Mouse (Mus musculus) stomach, adult 2 months (tissue): ENCODE measurements around the gene Rpl19. TPM values are rescaled to one million over a fixed set of nuclear protein-coding genes. Genes with fewer than 3 reads are reported as not detected.

Experiments
- polyA plus RNA-seq: library from polyadenylated mRNA; depleted of rRNA; stranded (reverse); fragments of >200 nt; gene quantifications from 2 replicates; pipeline ENCODE4 v1.2.3, GENCODE M21; 2012; rRNA removed

Rpl19 gene
- polyA plus RNA-seq: 123 and 146 TPM in 2 replicates

GRCm38 (mm10) chr11:98026570-98027296 lies at the start of gene Rpl19:
TSS of gene Rpl19 (plus strand) at chr11:98026710.

GRCm38 (mm10) chr11:97985727-97986677 lies 40.5 kb upstream of the Rpl19 start, which contains the start of gene Plxdc1:
TSS of gene Plxdc1 (minus strand) at chr11:97986444.

GRCm38 (mm10) chr11:97995564-97996288 lies 30.8 kb upstream of the Rpl19 start, which contains the start of gene Arl5c:
TSS of gene Arl5c (minus strand) at chr11:97996181.

GRCm38 (mm10) chr11:98022555-98023371 lies 3.7 kb upstream of the Rpl19 start, which contains the start of gene Cacnb1:
TSS of gene Cacnb1 (minus strand) at chr11:98023034.

DNA sequence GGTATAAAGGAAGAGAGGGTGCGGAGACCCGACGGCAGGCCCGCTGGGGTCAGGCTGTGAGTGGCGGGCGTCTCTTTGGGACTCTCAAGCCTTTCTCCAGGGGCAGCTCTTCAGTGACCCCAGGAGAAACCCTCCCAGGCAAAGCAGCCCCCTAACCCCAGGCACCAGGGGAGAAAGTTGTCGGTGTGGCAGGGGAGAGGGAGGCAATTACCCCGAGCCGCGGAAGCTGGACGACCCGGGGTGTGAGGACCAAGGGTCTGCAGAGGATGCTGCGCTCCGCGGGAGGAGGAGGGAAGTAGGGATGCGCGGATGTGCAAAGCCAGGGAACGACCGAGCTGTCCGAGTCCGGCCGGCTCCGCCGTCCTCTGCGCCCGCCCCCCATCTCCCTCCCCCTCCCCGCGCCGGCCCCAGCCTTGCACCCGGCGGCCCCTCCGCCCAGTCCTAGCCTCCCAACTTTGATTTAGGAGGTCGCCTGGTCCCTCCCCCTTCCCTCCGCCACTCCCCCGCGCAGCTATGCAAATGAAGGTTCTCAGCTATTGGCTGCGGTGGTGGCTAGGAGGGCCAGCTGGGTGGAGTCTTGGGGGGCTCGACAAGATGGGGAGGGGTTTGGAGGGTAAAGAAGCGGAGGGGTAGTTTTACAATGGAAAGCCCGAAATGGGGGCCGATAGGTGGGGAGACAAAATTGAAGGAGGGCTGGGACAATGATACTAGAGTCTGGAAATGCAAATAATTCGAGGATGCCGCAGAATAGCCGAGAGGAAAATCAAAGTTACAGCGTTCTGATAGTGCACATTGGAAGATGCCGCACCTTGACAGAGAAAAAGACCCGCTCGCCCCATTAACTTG lies 26.7 kb downstream of the Rpl19 start, which contains the start of gene Stac2:
Gene Stac2, minus strand, starts transcription at position 474 of the 846 bp plus-strand sequence.

Other genes with a start within 250 kb of the Rpl19 start
- gene Rpl23, start 244.3 kb upstream of the Rpl19 start, polyA plus RNA-seq: 11.0 and 11.8 TPM in 2 replicates
- 129 and 134 TPM in 2 replicates for gene Lasp1, start 227.7 kb upstream of the Rpl19 start, polyA plus RNA-seq
- gene B230217C12Rik, start 185.9 kb upstream of the Rpl19 start, polyA plus RNA-seq: 0.18 and 0.49 TPM in 2 replicates
- 0.14 TPM in 1 of 2 replicates, not detected in the other for gene Fbxo47, start 142.6 kb upstream of the Rpl19 start, polyA plus RNA-seq
- 0.67 and 0.73 TPM in 2 replicates for gene Plxdc1, start 40.3 kb upstream of the Rpl19 start, polyA plus RNA-seq
- gene Arl5c, start 30.5 kb upstream of the Rpl19 start, polyA plus RNA-seq: 0.55 and 0.78 TPM in 2 replicates
- gene Cacnb1, start 3.7 kb upstream of the Rpl19 start, polyA plus RNA-seq: 9.5 and 10.0 TPM in 2 replicates
- 0.22 and 0.30 TPM in 2 replicates for gene Stac2, start 26.8 kb downstream of the Rpl19 start, polyA plus RNA-seq
- gene Fbxl20, start 123.7 kb downstream of the Rpl19 start, polyA plus RNA-seq: 9.0 and 9.2 TPM in 2 replicates
- gene Med1, start 166.6 kb downstream of the Rpl19 start, polyA plus RNA-seq: 1.3 and 2.2 TPM in 2 replicates
- gene Cdk12, start 176.3 kb downstream of the Rpl19 start, polyA plus RNA-seq: 2.0 and 3.1 TPM in 2 replicates